Mouse (Mus musculus) heart, embryonic 13.5 days (tissue): Measurements from ENCODE around the gene Prdx2. TPM values are rescaled to one million over a fixed set of nuclear protein-coding genes. Genes with fewer than 3 reads are reported as not detected.

Source experiments
- ATAC-seq: fragments of 200-750 bp; cut with Nextera tagmentation; 2 replicates; pipeline ENCODE4 v1.8.0; 2017; ENCODE audit warnings: moderate TSS enrichment; ENCODE audit not compliant: insufficient number of reproducible peaks, low FRiP score, low TSS enrichment; ENCODE audit errors: extremely low read depth
- H3K27ac ChIP-seq: fragments of 300-500 bp; sonication (generic); replicated peaks from 2 replicates; pipeline ENCODE4 v1.5.1; 2015; ENCODE audit warnings: moderate library complexity, mild to moderate bottlenecking, inconsistent platforms
- H3K27me3 ChIP-seq: fragments of 300-500 bp; sonication (generic); replicated peaks from 2 replicates; pipeline ENCODE4 v1.6.1; 2015; ENCODE audit warnings: mild to moderate bottlenecking, inconsistent platforms
- H3K36me3 ChIP-seq: fragments of 300-500 bp; sonication (generic); 2 replicates; pipeline ENCODE4 v1.6.1; 2015; ENCODE audit warnings: mild to moderate bottlenecking, inconsistent platforms
- H3K4me1 ChIP-seq: fragments of 300-500 bp; sonication (generic); 2 replicates; pipeline ENCODE4 v1.6.1; 2015; ENCODE audit warnings: inconsistent platforms
- H3K4me2 ChIP-seq: fragments of 300-500 bp; sonication (generic); 2 replicates; pipeline ENCODE4 v1.6.1; 2015; ENCODE audit warnings: inconsistent platforms, mild to moderate bottlenecking, moderate library complexity
- H3K4me3 ChIP-seq: fragments of 300-500 bp; sonication (generic); 2 replicates; pipeline ENCODE4 v1.5.1; 2015; ENCODE audit warnings: moderate library complexity, mild to moderate bottlenecking, inconsistent platforms
- H3K9ac ChIP-seq: fragments of 300-500 bp; sonication (generic); 2 replicates; pipeline ENCODE4 v1.6.1; 2015; ENCODE audit warnings: inconsistent platforms, mild to moderate bottlenecking, moderate library complexity
- H3K9me3 ChIP-seq: fragments of 300-500 bp; sonication (generic); 2 replicates; pipeline ENCODE4 v1.6.1; 2016; ENCODE audit warnings: inconsistent platforms
- WGBS: fragments of 180-500 bp; shearing (Covaris S2); methylation state at CpG from one replicate; pipeline ENCODE4 v1.1.7; 2015; ENCODE audit warnings: mixed read lengths; 5-methylcytosine and 5-hydroxymethylcytosine counted together
- polyA plus RNA-seq: library from polyadenylated mRNA; unstranded; fragments of >200 nt; fragmentation: Nextera tagmentation; extraction: Ambion mirVana; gene quantifications from 2 replicates; pipeline ENCODE4 v1.2.1, GENCODE M21; 2015

Prdx2 gene
- polyA plus RNA-seq, 1 experiment from 2014 or later = 733 TPM

DNA sequence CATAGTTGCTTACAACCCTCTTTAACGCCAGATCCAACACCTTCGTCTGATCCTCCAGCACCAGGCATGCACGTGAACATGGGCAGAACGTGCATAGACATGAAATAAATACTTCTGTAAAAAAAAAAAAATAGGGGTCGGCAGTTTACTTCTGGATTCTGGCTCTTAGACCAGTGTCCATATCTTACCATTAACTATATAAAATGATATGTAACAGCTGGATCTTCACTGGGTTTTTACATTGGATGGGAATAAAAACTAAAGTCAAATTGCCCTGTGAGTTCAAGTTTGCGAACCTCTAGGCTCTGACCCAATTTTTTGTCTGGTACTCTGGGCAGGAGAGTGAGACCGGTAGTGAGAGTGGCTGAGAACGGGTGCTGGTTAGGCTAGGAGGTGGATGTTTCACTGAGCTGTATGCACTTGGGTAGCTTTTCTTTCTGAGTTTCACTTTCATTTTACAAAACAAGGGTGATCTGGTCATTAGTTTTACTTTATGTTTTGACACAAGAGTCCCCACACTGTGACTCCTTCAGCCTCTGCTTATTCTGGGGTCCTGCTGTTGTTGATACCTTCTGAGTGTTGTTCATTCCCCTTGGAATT is 5.3 kb downstream of the Prdx2 start:
- no peaks in the 10 kb centered on the region for H3K9me3 ChIP-seq
- H3K4me3 ChIP-seq = peak overlapping the region; percentile 73
- WGBS = 78% methylated on average over 8 of the region's 8 CpGs
- H3K27ac ChIP-seq = peak overlapping the region; percentile 90; the same call in 1 of the 2 replicates
- peaks cover 49% of the 10 kb centered on the region for H3K36me3 ChIP-seq
- ATAC-seq = no peak
- peak overlapping the region; percentile 99 for H3K4me2 ChIP-seq
- H3K4me1 ChIP-seq = peaks cover 58% of the 10 kb centered on the region
- H3K9ac ChIP-seq = peak overlapping the region; percentile 88; the same call in 1 of the 2 replicates
- H3K27me3 ChIP-seq = no peaks in the 10 kb centered on the region

DNA sequence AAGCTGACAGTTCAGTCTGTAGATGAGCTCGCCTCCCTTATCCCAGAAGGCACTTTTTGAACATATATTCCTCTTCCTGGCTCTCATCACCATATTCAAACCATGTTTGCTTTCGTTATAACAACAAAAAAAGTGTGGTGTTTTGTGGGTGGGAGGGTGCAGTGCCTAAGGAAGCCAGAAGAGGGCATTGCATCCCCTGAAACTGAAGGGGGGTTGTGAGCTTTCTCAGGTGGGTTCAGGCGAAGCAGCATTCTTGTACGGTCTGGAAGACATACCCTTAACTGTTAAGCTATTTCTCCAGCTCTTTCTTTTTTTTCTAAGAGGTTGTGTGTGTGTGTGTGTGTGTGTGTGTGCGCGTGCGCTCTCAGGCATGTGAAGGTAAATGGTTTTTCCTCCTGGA is 6.0 kb downstream of the Prdx2 start:
- peak overlapping the region; percentile 99 for H3K4me2 ChIP-seq
- ATAC-seq = no peak
- H3K9me3 ChIP-seq = no peaks in the 10 kb centered on the region
- peak overlapping the region; percentile 73 for H3K4me3 ChIP-seq
- H3K36me3 ChIP-seq = peaks cover 49% of the 10 kb centered on the region
- H3K4me1 ChIP-seq = peaks cover 63% of the 10 kb centered on the region
- peak overlapping the region; percentile 90 for H3K27ac ChIP-seq
- peak overlapping the region; percentile 88 for H3K9ac ChIP-seq
- H3K27me3 ChIP-seq = no peaks in the 10 kb centered on the region
- 38% methylated on average over 7 of the region's 7 CpGs for WGBS

DNA sequence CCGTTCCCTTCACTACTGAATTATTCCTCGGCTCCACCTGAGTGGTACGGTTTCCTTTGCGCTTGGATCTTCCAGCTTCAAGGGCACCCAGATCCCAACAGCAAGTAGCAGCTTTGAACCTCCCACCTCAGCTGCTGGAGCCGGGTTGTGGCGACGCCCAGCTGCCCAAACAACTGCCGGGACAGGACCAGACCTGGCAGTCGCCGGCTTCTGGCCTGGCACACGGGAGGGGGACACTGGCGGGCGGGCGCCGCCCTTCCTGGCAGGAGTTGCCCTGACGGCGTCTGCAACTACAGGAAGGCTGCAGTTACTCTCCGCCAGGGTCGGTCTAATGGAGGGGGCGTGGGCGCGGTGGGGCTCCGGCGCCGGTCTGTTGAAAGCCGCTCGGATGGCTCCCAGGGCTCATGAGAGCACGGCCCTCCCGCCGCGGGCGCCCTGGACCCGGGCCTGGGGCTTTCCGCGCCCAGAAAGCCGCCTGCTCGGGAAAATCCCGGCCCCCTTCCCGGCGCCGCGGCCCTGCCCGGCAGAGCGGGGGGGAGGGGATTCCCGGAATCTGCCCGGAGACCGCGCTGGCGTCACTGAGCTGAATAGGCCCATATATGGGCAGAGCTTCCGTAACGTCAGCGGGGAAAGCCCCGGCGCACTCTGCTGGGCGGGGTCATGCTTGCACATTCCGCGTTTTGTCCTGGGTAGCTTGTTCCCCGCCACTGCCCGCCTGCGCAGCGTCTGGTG is 6.8 kb downstream of the Prdx2 start:
- Histone ChIP-seq H3K4me3 (peak overlapping the region; percentile 73), H3K27me3 (no peaks in the 10 kb centered on the region), H3K27ac (peak overlapping the region; percentile 90), H3K36me3 (peaks cover 42% of the 10 kb centered on the region), H3K9ac (peak overlapping the region; percentile 88), H3K4me2 (peak overlapping the region; percentile 99), H3K4me1 (peaks cover 63% of the 10 kb centered on the region), H3K9me3 (no peaks in the 10 kb centered on the region)
- under 1% methylated on average over 58 of the region's 61 CpGs for WGBS
- ATAC-seq = peak; percentile 75

GRCm38 (mm10) chr8:84976763-84977434 is 7.5 kb downstream of the Prdx2 start:
- WGBS = 3% methylated on average over 25 of the region's 25 CpGs

GRCm38 (mm10) chr8:84977435-84978247 is 8.3 kb downstream of the Prdx2 start:
- H3K27me3 ChIP-seq = no peaks in the 10 kb centered on the region

More at GRCm38 (mm10) chr8:84976763-84977434, 7.5 kb downstream of the Prdx2 start:
- H3K27ac ChIP-seq = peak overlapping the region; percentile 90
- peak overlapping the region; percentile 99 for H3K4me2 ChIP-seq
- ATAC-seq = no peak
- no peaks in the 10 kb centered on the region for H3K27me3 ChIP-seq
- peaks cover 69% of the 10 kb centered on the region for H3K4me1 ChIP-seq
- H3K9me3 ChIP-seq = no peaks in the 10 kb centered on the region
- peaks cover 35% of the 10 kb centered on the region for H3K36me3 ChIP-seq
- H3K9ac ChIP-seq = peak overlapping the region; percentile 88
- peak overlapping the region; percentile 73 for H3K4me3 ChIP-seq

DNA sequence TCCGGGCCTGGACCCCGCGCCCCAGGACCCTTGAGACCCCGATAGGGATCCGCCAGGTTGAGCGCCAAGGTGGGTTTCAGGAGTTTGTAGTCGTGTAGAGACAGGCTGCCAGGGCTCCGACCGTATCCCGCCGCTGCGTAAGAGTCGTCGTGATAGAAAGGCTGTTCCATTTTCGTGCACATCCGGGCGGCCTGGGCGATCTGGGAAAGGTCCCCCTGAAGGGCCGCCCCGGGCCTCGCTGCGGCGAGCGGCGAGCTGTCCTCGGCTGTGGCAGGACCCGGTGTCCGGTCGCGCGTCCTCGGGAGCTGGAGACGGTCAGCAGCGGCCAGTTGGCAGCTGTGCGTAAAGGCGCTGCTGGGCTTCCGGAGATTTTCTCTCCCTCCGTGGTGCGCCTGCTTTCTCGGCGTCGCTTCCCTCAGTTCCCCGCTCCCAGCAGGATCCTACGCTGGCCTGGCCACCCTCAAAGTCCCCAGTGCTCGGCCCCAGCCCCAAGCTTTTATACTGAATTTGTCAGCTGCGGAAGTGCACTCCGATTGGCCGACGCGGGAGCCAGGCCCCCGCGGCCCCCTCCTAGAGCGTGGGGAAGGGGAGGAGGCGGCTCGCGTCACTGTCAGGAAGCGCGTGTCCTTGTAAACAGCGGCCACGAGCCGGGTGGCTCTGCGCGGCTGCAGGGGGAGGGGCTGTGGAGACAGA is 9.0 kb downstream of the Prdx2 start, which contains the start of gene Junb:
Gene Junb, minus strand, starts transcription at position 471 of the 693 bp plus-strand sequence.
- peak within 1 kb of the TSS; percentile 99 for H3K4me2 ChIP-seq
- no peaks in the 10 kb centered on the region for H3K27me3 ChIP-seq
- H3K27ac ChIP-seq = peak within 1 kb of the TSS; percentile 90
- peak within 1 kb of the TSS; percentile 73 for H3K4me3 ChIP-seq
- H3K9ac ChIP-seq = peak within 1 kb of the TSS; percentile 88
- H3K9me3 ChIP-seq = no peaks in the 10 kb centered on the region
- peaks cover 20% of the 10 kb centered on the region for H3K36me3 ChIP-seq
- ATAC-seq = peak; percentile 52
- peaks cover 73% of the 10 kb centered on the region for H3K4me1 ChIP-seq
- WGBS = under 1% methylated on average over 63 of the region's 63 CpGs

More at GRCm38 (mm10) chr8:84977435-84978247, 8.3 kb downstream of the Prdx2 start:
- peak overlapping the region; percentile 88 for H3K9ac ChIP-seq
- H3K36me3 ChIP-seq = peaks cover 27% of the 10 kb centered on the region
- WGBS = 1% methylated on average over 70 of the region's 70 CpGs
- H3K9me3 ChIP-seq = no peaks in the 10 kb centered on the region
- no peak for ATAC-seq
- H3K4me3 ChIP-seq = peak overlapping the region; percentile 73
- H3K27ac ChIP-seq = peak overlapping the region; percentile 90
- peaks cover 73% of the 10 kb centered on the region for H3K4me1 ChIP-seq
- H3K4me2 ChIP-seq = peak overlapping the region; percentile 99

DNA sequence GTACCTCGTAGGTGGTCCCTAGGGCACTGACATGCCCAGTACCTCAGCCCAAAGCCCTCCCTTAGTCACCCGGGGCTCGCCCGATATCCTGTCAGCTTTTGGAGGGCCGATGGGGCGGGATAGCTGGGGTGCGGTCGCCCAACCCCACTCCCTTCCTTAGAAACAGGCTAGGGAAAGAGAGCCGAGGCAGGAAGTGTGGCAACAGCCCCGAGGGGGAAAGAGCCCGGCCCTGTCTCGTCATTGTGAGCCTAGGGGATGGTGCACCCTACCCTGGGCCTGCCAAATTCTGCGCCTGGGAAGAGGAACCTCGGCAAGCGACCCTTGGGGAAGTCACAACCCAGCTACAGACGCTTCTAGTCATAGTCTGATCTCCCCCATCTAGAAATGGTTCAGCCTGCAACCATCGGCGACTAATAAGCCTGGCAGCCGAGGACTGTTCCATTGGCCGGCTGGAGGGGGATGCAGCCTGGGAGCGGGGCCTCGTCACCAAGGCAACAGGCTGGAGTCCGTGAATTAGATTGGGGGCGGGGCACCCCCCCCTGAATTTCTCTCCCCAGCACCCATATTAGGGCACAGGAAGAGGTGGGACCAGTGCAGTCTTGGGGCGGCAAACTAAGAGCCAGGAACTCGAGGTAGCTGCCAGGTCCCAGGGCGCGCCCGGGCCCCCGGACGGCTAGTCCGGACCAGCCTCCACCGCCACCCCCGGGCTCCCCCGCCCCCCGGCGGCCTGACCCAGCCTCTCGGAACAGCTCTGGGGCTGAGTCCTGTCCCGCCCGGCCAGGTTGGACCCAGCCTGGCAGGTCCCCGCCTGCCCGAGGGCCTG is 10.4 kb downstream of the Prdx2 start:
- Histone ChIP-seq H3K36me3 (peaks cover 6% of the 10 kb centered on the region), H3K4me3 (peak overlapping the region; percentile 73), H3K27me3 (no peaks in the 10 kb centered on the region), H3K9me3 (no peaks in the 10 kb centered on the region), H3K27ac (peak overlapping the region; percentile 90), H3K4me2 (peak overlapping the region; percentile 99), H3K9ac (peak overlapping the region; percentile 88), H3K4me1 (peaks cover 78% of the 10 kb centered on the region)
- peak; percentile 6; the same call in 1 of the 2 replicates for ATAC-seq
- WGBS = 1% methylated on average over 42 of the region's 42 CpGs

DNA sequence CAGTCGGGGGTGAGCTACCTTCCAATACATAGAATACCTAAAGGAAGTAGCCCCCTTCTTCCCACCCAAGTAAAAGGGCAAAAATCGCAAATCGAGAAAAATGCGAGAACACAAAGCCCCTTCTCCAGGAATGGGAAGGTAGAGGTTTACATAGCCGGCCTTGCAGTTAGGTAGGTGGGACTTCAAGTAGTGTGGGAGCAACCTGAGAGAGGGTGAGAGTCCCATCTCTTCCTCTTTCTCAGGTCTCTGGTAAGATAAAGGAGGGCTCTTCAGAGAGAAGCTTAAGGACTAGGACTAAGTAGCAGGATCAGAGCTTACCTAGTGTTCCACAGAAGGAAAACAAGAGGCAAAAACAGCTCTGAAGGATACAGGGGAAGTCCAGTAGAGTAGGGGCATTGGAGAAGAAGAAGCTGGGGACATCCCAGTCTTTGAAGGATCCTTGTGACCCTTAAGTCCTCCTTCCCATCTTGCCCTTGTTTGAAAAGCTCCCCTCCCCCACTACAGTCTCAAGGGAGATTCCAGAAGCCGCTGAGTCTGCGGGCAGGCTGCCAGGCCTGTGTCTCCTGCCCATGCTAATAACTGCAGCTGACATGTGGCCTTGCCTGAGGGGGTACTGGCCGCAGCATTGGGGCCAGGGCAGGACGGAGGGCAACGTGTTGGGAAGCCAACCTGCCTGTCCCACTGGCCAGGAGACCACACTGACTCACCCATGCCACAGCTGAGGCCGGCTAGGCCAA is 11.4 kb downstream of the Prdx2 start:
- peak overlapping the region; percentile 73 for H3K4me3 ChIP-seq
- no peaks in the 10 kb centered on the region for H3K36me3 ChIP-seq
- WGBS = 29% methylated on average over 11 of the region's 11 CpGs
- peaks cover 79% of the 10 kb centered on the region for H3K4me1 ChIP-seq
- H3K9ac ChIP-seq = peak overlapping the region; percentile 88
- no peaks in the 10 kb centered on the region for H3K27me3 ChIP-seq
- no peak for ATAC-seq
- H3K9me3 ChIP-seq = no peaks in the 10 kb centered on the region
- H3K4me2 ChIP-seq = peak overlapping the region; percentile 99
- peak overlapping the region; percentile 90 for H3K27ac ChIP-seq

GRCm38 (mm10) chr8:84981644-84982498 is 12.5 kb downstream of the Prdx2 start:
- ATAC-seq = no peak
- H3K4me1 ChIP-seq = peaks cover 81% of the 10 kb centered on the region
- no peaks in the 10 kb centered on the region for H3K36me3 ChIP-seq
- no peaks in the 10 kb centered on the region for H3K9me3 ChIP-seq
- H3K9ac ChIP-seq = no peak overlapping the region
- WGBS = 70% methylated on average over 15 of the region's 15 CpGs
- peak overlapping the region; percentile 90; the same call in 1 of the 2 replicates for H3K27ac ChIP-seq
- peaks cover 6% of the 10 kb centered on the region for H3K27me3 ChIP-seq
- no peak overlapping the region for H3K4me2 ChIP-seq
- H3K4me3 ChIP-seq = no peak overlapping the region
